Mouse (Mus musculus): ENCODE data around the gene Olfr881. TPM values are rescaled to one million over a fixed set of nuclear protein-coding genes. Genes with fewer than 3 reads are reported as not detected.

The Olfr881 gene
- not detected in 2 replicates for polyA plus RNA-seq (2012; rRNA removed)

GRCm38 (mm10) chr9:37991525-37991924 lies at the start of gene Olfr881:
Gene Olfr881 (plus strand): TSS chr9:37991825.

GRCm38 (mm10) chr9:38025508-38025907 lies 33.9 kb downstream of the Olfr881 start, which contains the start of gene Olfr883:
Gene Olfr883 (plus strand): TSS chr9:38025808.

Other genes starting within 250 kb of the Olfr881 start
- not detected in 2 replicates for gene Olfr874, start 246.7 kb upstream of the Olfr881 start, polyA plus RNA-seq (2012; rRNA removed)
- gene Olfr875, start 220.0 kb upstream of the Olfr881 start, polyA plus RNA-seq (2012; rRNA removed): 0.04 and 0.10 TPM in 2 replicates
- gene Olfr876, start 188.8 kb upstream of the Olfr881 start, polyA plus RNA-seq (2012; rRNA removed): not detected in 2 replicates
- 0.01 and 0.05 TPM in 2 replicates for gene Olfr877, start 137.6 kb upstream of the Olfr881 start, polyA plus RNA-seq (2012; rRNA removed)
- gene Olfr145, start 95.1 kb upstream of the Olfr881 start, polyA plus RNA-seq (2012; rRNA removed): under 0.01 TPM in 1 of 2 replicates, not detected in the other
- gene Olfr878, start 74.0 kb upstream of the Olfr881 start, polyA plus RNA-seq (2012; rRNA removed): not detected in 2 replicates
- gene Olfr883, start 34.0 kb downstream of the Olfr881 start, polyA plus RNA-seq (2012; rRNA removed): not detected in 2 replicates
- not detected in 2 replicates for gene Olfr884, start 54.7 kb downstream of the Olfr881 start, polyA plus RNA-seq (2012; rRNA removed)
- gene Olfr885, start 69.5 kb downstream of the Olfr881 start, polyA plus RNA-seq (2012; rRNA removed): not detected in 2 replicates
- not detected in 2 replicates for gene Olfr887, start 92.2 kb downstream of the Olfr881 start, polyA plus RNA-seq (2012; rRNA removed)
- not detected in 2 replicates for gene Olfr888, start 116.3 kb downstream of the Olfr881 start, polyA plus RNA-seq (2012; rRNA removed)
- gene Olfr889, start 123.4 kb downstream of the Olfr881 start, polyA plus RNA-seq (2012; rRNA removed): not detected in 2 replicates
- not detected in 2 replicates for gene Olfr890, start 150.7 kb downstream of the Olfr881 start, polyA plus RNA-seq (2012; rRNA removed)
- not detected in 2 replicates for gene Olfr891, start 189.0 kb downstream of the Olfr881 start, polyA plus RNA-seq (2012; rRNA removed)
- not detected in 2 replicates for gene Olfr893, start 216.5 kb downstream of the Olfr881 start, polyA plus RNA-seq (2012; rRNA removed)
- gene Olfr894, start 226.2 kb downstream of the Olfr881 start, polyA plus RNA-seq (2012; rRNA removed): not detected in 2 replicates

Measured in central nervous system, embryonic 18 days (tissue).